Mouse (Mus musculus) bone marrow, adult 2 months (tissue): Measurements from ENCODE around the gene Ufsp1. TPM values are rescaled to one million over a fixed set of nuclear protein-coding genes. Genes with fewer than 3 reads are reported as not detected.

Experiments
- H3K27ac ChIP-seq: fragments of 200-500 bp; 2 replicates; pipeline ENCODE4 v1.5.1; 2012; ENCODE audit warnings: low read depth, mild to moderate bottlenecking, control low read depth, inconsistent platforms, low read length; ENCODE audit not compliant: control insufficient read depth, poor library complexity, insufficient read depth
- H3K4me1 ChIP-seq: fragments of 200-500 bp; 2 replicates; pipeline ENCODE4 v1.6.1; 2011; ENCODE audit warnings: low read length; ENCODE audit not compliant: control insufficient read depth, insufficient read depth
- H3K4me3 ChIP-seq: fragments of 200-500 bp; replicated peaks from 2 replicates; pipeline ENCODE3; 2011; ENCODE audit warnings: mild to moderate bottlenecking, low read depth, low read length, control low read depth; ENCODE audit not compliant: control insufficient read depth
- CTCF ChIP-seq: fragments of 200-500 bp; IDR thresholded peaks from 2 replicates; pipeline ENCODE4 v1.5.1; 2011; ENCODE audit warnings: low read length, control low read depth; ENCODE audit not compliant: control insufficient read depth, insufficient read depth
- POLR2A ChIP-seq: fragments of 200-500 bp; IDR thresholded peaks from 2 replicates; pipeline ENCODE4 v1.6.1; 2011; ENCODE audit warnings: low read depth, mild to moderate bottlenecking, control low read depth, low read length, borderline replicate concordance; ENCODE audit not compliant: control insufficient read depth
- WGBS: fragments of 180-500 bp; shearing (Covaris S2); methylation state at CpG from one replicate; pipeline ENCODE4 v1.1.7; 2018; 5-methylcytosine and 5-hydroxymethylcytosine counted together
- polyA plus RNA-seq: library from polyadenylated mRNA; stranded (reverse); fragments of >200 nt; gene quantifications from 2 replicates; pipeline ENCODE4 v1.2.4, GENCODE M21; 2011; ENCODE audit warnings: low replicate concordance; ENCODE audit not compliant: missing spikeins, insufficient read depth, insufficient read length

The Ufsp1 gene
- polyA plus RNA-seq, 1 experiment, result 131 TPM

DNA sequence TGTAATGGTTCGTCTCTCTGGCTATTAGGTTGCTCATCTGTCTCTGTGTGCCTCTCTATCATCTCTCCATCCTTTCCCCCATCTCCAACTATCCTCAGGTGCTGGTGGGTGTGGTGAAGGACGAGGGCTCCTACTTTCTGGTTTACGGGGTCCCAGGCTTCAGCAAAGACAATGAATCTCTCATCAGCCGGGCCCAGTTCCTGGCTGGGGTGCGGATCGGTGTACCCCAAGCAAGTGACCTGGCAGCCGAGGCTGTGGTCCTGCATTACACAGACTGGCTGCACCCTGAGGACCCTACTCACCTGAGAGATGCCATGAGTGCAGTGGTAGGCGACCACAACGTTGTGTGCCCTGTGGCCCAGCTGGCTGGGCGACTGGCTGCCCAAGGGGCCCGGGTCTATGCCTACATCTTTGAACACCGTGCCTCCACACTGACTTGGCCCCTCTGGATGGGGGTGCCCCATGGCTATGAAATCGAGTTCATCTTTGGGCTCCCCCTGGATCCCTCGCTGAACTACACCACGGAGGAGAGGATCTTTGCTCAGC, 3.0 kb upstream of the Ufsp1 start:
- H3K4me1 ChIP-seq, result no peaks in the 10 kb centered on the region; the same call in 1 of the 2 replicates
- TF ChIP-seq POLR2A, result no peak
- 75% methylated on average over 15 of the region's 15 CpGs for WGBS
- H3K4me3 ChIP-seq, result peak overlapping the region; percentile 47
- H3K27ac ChIP-seq, result no peak overlapping the region

DNA sequence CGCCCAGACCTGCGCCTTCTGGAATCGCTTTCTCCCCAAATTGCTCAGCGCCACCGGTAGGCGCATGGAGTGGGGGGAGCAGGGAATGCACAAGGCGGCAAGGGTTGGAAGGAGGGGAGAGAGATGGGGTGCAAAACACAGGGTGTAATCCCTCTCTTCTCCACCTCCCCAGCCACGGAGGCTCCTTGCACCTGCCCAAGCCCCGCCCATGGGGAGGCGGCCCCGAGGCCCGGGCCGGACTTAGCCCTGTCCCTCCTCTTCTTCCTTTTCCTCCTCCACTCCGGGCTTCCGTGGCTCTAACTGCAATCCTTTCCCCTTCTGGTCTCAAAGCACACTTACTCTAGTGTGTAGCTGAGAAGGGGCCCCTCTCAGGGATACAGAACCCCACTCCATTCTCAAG, 1.1 kb upstream of the Ufsp1 start:
- Histone ChIP-seq H3K4me1 (no peaks in the 10 kb centered on the region), H3K27ac (peak overlapping the region; percentile 28), H3K4me3 (peak overlapping the region; percentile 65)
- 2% methylated on average over 15 of the region's 15 CpGs for WGBS
- no peak for TF ChIP-seq CTCF
- peak; percentile 49; the same call in 1 of the 2 replicates for TF ChIP-seq POLR2A

DNA sequence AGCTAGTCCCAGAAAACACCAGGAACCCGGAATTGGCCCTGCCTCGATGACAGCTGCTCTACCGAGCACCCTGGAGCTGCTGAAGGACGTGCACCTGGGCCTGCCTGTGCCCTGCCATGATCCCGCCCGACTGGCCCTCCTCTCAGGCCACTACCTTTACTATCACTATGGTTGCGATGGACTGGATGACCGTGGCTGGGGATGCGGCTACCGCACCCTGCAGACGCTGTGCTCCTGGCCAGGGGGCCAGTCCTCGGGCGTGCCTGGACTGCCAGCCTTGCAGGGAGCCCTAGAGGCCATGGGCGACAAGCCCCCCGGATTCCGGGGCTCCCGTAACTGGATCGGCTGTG, 290 bp downstream of the Ufsp1 start:
- peak overlapping the region; percentile 66 for H3K4me3 ChIP-seq
- H3K27ac ChIP-seq, result peak overlapping the region; percentile 51
- no peaks in the 10 kb centered on the region for H3K4me1 ChIP-seq
- 20% methylated on average over 18 of the region's 18 CpGs for whole genome bisulfite sequencing
- no peak for TF ChIP-seq POLR2A
- no peak for TF ChIP-seq CTCF

DNA sequence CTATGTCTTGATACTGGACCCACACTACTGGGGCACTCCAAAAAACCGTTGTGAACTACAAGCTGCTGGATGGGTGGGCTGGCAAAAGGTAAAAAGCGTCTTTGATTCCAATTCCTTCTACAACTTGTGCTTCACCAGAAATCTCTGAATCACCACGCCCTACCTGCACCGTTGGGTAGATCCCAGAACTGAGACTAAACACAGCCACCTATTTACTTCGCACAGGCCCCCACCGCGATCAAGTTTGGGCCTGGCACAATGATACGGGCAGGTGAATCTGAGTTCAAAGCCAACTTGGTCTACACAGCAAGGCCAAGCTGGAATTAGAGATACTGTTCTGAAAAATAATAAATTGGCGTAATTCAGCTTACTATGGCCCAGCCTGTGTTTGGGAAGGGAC, 867 bp downstream of the Ufsp1 start:
- no peak overlapping the region for H3K4me3 ChIP-seq
- no peak overlapping the region; the same call in 1 of the 2 replicates for H3K27ac ChIP-seq
- no peak for TF ChIP-seq POLR2A
- no peak for TF ChIP-seq CTCF
- no peaks in the 10 kb centered on the region for H3K4me1 ChIP-seq
- 84% methylated on average over 9 of the region's 9 CpGs for WGBS

DNA sequence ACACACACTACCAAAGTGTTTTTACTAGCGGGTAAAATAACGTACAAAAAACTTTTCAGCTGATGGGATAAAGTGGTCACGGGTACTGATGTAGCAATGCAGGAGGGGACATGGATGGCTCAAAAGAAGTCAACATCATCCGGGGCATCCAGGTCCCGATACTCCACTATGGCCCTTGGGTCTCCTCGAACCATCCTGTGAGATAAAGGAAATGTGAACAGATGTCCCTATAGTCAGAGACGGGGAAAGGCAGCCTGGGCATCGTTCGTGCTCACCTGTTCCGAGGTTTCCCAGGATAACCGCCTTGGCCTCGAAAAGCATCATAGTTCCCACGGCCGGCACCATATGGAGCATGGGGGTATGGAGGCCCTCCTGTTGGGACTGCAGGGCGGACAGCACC, 1.3 kb downstream of the Ufsp1 start:
- Histone ChIP-seq H3K4me1 (no peaks in the 10 kb centered on the region), H3K4me3 (no peak overlapping the region), H3K27ac (no peak overlapping the region)
- 93% methylated on average over 15 of the region's 15 CpGs for WGBS
- TF ChIP-seq POLR2A (no peak), CTCF (no peak)

DNA sequence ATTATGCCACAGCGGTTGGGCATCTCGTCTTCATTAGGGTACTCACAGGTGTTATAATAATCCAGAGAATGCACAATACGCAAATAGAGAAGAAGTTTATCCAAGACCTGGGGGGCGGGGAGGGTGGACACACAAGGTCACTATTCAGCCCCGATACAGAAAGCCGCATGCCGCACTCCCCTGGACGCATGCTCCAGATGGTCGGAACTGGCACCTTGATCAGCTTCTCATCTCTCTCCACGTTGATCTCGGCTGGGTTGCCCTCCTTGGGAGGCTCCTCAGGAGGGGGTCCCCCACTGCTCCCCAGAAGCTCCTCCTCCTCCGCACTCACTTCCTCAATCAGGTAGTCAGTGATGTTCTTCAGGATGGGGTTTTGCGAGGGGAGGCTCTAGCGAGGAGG, 2.7 kb downstream of the Ufsp1 start:
- no peak for TF ChIP-seq CTCF
- no peak for TF ChIP-seq POLR2A
- H3K4me1 ChIP-seq, result no peaks in the 10 kb centered on the region
- 89% methylated on average over 14 of the region's 14 CpGs for WGBS

DNA sequence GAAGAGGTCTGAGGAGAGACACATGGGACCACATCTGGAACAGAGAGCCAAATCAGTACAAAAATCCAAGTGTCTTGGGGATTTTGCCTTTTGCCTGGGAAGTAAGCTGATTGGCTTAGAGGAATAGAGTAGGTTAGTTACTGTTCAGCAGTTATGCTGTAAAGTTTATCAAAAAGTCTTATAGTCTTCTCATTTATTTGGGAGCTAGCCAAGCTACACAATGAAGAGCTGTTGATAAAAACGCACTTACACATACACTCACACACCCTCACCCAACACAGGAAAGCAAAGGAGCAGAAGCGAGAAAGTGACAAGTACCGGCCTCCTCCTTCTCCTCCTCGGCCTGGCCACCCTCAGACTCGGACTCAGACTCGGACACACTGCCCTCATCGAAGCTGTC, 4.8 kb downstream of the Ufsp1 start:
- Histone ChIP-seq H3K4me1 (no peaks in the 10 kb centered on the region), H3K27ac (no peak overlapping the region), H3K4me3 (no peak overlapping the region)
- WGBS, result 81% methylated on average over 7 of the region's 7 CpGs
- no peak for TF ChIP-seq POLR2A
- no peak for TF ChIP-seq CTCF

More for the DNA sequence above, 2.7 kb downstream of the Ufsp1 start:
- Histone ChIP-seq H3K4me3 (no peak overlapping the region), H3K27ac (no peak overlapping the region)

DNA sequence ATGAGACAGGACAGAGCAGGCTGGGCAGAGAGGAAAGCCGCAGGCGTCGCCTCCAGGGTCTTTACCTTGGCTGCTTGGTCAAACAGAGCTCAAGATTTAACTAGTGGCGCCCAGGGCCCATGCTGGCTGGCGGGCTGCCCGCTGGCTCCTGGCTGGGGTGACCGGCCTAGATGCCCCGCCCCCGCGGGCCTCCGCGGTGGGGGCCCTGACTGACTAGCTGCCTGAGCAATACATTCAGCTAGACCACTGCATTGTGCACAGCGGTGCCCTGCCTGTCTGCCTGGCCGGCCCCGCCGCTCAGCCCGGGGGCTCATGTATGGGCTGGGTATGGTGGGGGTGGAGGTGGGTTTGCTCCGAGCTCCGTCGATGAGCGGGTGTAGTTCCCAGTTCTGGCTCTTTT, 6.8 kb downstream of the Ufsp1 start:
- 91% methylated on average over 21 of the region's 21 CpGs for WGBS
- Histone ChIP-seq H3K4me3 (no peak overlapping the region), H3K27ac (no peak overlapping the region), H3K4me1 (peaks cover under 1% of the 10 kb centered on the region)
- TF ChIP-seq CTCF, result no peak

DNA sequence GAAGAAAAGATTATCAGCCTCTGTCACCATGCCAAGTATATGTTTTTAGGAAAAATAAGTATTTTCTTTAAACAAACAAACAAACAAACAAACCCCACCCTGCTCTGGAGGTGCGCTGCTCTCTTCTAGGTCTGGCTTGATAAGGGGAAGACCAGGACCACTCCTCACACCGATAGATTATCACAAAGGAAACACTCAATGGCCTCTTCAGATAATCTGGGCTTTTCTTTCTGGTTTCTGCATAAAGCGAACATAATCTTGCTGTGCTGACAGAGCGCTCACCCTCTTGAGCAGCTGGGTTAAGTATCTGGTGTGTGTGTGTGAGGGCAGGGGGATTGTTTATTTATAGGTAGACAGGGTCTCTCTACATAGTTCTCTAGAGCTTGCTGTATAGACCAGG, 9.2 kb downstream of the Ufsp1 start:
- Histone ChIP-seq H3K27ac (no peak overlapping the region), H3K4me1 (peaks cover 2% of the 10 kb centered on the region), H3K4me3 (no peak overlapping the region)
- WGBS, result 58% methylated on average over 4 of the region's 4 CpGs
- TF ChIP-seq CTCF, result no peak
- no peak for TF ChIP-seq POLR2A
